Mouse (Mus musculus) hindbrain, embryonic 13.5 days (tissue): ENCODE data around the gene Tk2. TPM values are rescaled to one million over a fixed set of nuclear protein-coding genes. Genes with fewer than 3 reads are reported as not detected.

Experiments
- ATAC-seq: fragments of 200-750 bp; cut with Nextera tagmentation; 2 replicates; pipeline ENCODE4 v1.8.0; 2017; ENCODE audit warnings: moderate TSS enrichment; ENCODE audit not compliant: low FRiP score
- H3K27ac ChIP-seq: fragments of 300-500 bp; sonication (generic); 2 replicates; pipeline ENCODE4 v1.5.1; 2015; ENCODE audit warnings: inconsistent platforms, mild to moderate bottlenecking, moderate library complexity
- H3K27me3 ChIP-seq: fragments of 300-500 bp; sonication (generic); 2 replicates; pipeline ENCODE4 v1.6.1; 2015; ENCODE audit warnings: mild to moderate bottlenecking, inconsistent platforms
- H3K36me3 ChIP-seq: fragments of 300-500 bp; sonication (generic); 2 replicates; pipeline ENCODE4 v1.6.1; 2015; ENCODE audit warnings: mild to moderate bottlenecking, inconsistent platforms
- H3K4me1 ChIP-seq: fragments of 300-500 bp; sonication (generic); replicated peaks from 2 replicates; pipeline ENCODE4 v1.6.1; 2015; ENCODE audit warnings: inconsistent platforms
- H3K4me2 ChIP-seq: fragments of 300-500 bp; sonication (generic); 2 replicates; pipeline ENCODE4 v1.6.1; 2015; ENCODE audit warnings: inconsistent platforms, mild to moderate bottlenecking, moderate library complexity
- H3K4me3 ChIP-seq: fragments of 300-500 bp; sonication (generic); 2 replicates; pipeline ENCODE4 v1.5.1; 2015; ENCODE audit warnings: mild to moderate bottlenecking, inconsistent platforms
- H3K9ac ChIP-seq: fragments of 300-500 bp; sonication (generic); 2 replicates; pipeline ENCODE4 v1.6.1; 2015; ENCODE audit warnings: mild to moderate bottlenecking, inconsistent platforms
- H3K9me3 ChIP-seq: fragments of 300-500 bp; sonication (generic); 2 replicates; pipeline ENCODE4 v1.6.1; 2016; ENCODE audit warnings: inconsistent platforms
- WGBS: fragments of 180-500 bp; shearing (Covaris S2); methylation state at CpG from one replicate; pipeline ENCODE4 v1.1.7; 2015; 5-methylcytosine and 5-hydroxymethylcytosine counted together
- polyA plus RNA-seq: library from polyadenylated mRNA; unstranded; fragments of >200 nt; fragmentation: Nextera tagmentation; extraction: Ambion mirVana; gene quantifications from 2 replicates; pipeline ENCODE4 v1.2.1, GENCODE M21; 2015

Tk2 gene
- polyA plus RNA-seq, 1 experiment from 2014 or later: 45.7 TPM

DNA sequence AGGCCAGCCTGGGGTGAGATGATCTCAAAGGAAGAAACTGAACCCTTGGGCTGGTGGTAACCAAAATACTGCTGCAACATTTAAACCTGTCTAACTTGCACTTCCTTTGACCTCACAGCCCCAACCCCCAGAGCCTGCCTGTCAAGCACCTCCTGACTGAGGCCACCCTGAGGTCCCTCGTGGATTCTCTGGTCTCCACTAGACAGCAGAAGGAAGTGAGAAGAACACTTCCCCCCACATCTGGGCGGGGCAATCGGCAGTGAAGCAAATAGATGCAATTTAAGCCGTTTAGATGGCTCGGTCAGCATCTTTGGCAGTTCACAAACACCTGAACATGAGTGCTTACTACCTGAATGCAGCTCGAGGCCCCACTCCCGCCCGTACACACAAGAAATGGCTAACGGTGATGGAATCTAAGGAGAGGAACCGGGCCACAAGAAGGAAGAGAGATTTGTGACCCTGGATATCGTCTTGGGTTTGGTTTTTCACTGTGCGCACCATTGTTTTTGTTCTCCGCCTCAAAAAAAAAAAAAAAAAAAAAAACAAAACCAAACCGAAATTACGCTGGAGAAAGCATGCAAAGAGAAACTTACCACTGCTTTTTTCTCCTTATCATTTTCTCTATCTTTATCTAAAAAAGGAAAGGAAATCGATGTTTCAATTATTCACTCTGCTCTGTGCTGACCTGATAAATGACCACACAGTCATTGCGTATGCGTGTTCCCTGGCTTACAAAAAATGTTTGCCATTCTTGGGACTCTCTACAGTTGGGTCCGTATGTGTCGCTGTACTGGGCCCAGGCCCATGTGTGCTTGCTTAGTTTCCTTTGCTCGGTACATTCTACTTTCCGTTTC is 1.1 kb downstream of the Tk2 start:
- Histone ChIP-seq H3K4me1 (peaks cover 26% of the 10 kb centered on the region), H3K27me3 (no peaks in the 10 kb centered on the region), H3K9me3 (no peaks in the 10 kb centered on the region), H3K9ac (peak overlapping the region; percentile 87), H3K27ac (0 out of 2 replicates have a peak overlapping the region, but pooled peaks have one; percentile 45), H3K4me2 (peak overlapping the region; percentile 91), H3K36me3 (peaks cover 31% of the 10 kb centered on the region), H3K4me3 (peak overlapping the region; percentile 80)
- ATAC-seq: no peak
- 75% methylated on average over 22 of the region's 22 CpGs for WGBS

DNA sequence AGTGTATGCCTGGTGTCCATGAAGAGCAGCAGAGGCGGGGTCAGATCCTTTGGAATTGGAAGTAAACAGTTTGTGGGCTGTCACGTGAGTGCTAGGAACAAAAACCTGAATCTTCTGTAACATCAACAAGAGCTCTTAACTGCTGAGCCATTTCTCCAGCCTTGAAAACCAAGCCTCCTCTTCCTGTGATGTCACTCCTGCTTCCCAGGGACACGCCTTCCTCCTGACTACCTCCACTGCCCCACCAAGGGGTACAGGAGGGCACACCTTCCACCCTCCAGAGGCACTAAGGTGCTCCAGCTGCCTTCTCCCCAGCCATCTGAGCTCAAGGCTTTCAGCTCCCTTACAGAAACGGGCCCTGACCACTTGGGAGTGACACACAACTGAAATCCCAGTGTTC is 1.7 kb downstream of the Tk2 start:
- Histone ChIP-seq H3K27me3 (no peaks in the 10 kb centered on the region), H3K9me3 (no peaks in the 10 kb centered on the region), H3K4me1 (peaks cover 24% of the 10 kb centered on the region), H3K36me3 (peaks cover 38% of the 10 kb centered on the region), H3K27ac (no peak overlapping the region), H3K4me2 (no peak overlapping the region), H3K4me3 (no peak overlapping the region), H3K9ac (peak overlapping the region; percentile 56)
- 88% methylated on average over 4 of the region's 4 CpGs for WGBS
- no peak for ATAC-seq

DNA sequence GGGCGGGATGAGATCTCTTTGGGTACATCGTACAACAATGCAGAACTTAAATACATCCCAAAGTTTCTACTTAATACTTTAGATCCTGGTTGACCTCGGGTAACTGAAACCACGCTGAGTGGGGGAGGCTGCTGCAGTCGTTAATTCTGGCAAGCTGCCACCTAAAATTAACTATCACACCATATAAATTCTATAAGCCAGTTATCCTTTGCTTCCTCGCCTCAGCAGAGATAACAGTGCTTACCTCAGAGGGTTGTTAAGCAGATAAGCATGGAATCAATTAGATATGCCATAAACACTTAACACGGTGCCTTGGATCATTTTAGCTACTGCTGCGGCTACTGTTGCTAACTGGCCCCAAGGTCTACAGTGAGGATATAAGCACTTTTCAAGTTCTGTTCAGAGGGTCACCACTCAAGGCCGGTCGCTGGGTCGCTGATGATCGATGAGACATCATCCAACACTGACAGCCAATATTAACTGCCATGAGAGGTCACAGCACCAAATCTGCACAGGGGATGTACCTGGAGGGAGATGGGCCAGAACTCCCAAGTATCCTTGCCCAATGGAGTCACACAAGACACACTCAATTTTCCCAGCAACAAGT is 6.2 kb downstream of the Tk2 start:
- Histone ChIP-seq H3K4me2 (no peak overlapping the region), H3K4me3 (no peak overlapping the region), H3K4me1 (peaks cover 7% of the 10 kb centered on the region), H3K27ac (no peak overlapping the region), H3K9me3 (no peaks in the 10 kb centered on the region), H3K9ac (no peak overlapping the region), H3K36me3 (peaks cover 82% of the 10 kb centered on the region), H3K27me3 (no peaks in the 10 kb centered on the region)
- ATAC-seq: no peak
- WGBS: 83% methylated on average over 12 of the region's 12 CpGs

DNA sequence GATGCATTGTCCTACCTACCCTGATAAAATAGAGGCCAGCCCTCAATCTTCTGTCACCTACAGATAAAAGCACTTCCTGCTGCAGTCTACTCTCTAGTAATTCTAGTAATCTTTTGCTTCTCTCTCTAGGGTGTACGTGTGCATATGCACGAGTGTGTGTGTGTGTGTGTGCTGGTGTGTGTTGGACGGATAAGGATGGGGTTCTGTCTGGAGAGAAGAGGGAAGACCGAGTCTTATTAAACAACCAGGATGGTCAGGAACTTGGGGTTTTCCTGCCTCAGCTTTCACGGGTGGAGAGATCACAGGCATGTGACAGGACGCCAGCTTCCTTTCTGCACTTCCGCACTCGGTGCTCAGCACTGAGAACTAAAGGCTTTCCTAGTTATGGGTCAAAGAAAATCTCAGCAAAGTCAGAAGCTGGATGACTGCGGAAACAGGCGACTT is 8.9 kb downstream of the Tk2 start:
- H3K4me3 ChIP-seq: no peak overlapping the region
- H3K4me1 ChIP-seq: no peaks in the 10 kb centered on the region
- H3K9ac ChIP-seq: no peak overlapping the region
- 89% methylated on average over 10 of the region's 10 CpGs for WGBS
- no peak for ATAC-seq
- H3K9me3 ChIP-seq: no peaks in the 10 kb centered on the region
- no peaks in the 10 kb centered on the region for H3K27me3 ChIP-seq
- H3K4me2 ChIP-seq: no peak overlapping the region
- no peak overlapping the region for H3K27ac ChIP-seq
- peaks cover 99% of the 10 kb centered on the region for H3K36me3 ChIP-seq

DNA sequence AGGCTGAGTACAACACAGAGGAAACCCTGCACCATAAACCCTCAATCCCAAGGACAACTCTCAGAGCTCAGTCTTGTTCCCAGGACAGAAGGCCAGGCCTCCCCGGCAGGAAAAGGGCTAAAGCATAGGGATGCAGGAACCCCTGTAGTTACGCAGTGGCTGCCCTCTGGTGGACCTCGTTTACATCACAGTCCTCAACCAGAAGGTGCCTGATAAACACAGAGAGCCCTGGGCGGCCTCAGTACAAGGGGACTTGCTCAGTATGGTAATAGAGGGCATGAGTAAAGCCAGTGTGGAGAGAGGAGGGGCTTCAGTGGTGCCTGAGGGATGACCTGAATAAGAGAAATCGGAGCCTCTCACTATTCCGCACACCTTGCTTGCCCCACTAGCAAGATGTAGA is 13.8 kb downstream of the Tk2 start:
- no peak for ATAC-seq
- Histone ChIP-seq H3K4me3 (no peak overlapping the region), H3K36me3 (peaks cover 100% of the 10 kb centered on the region), H3K9me3 (no peaks in the 10 kb centered on the region), H3K27ac (no peak overlapping the region), H3K27me3 (no peaks in the 10 kb centered on the region), H3K4me2 (no peak overlapping the region), H3K9ac (no peak overlapping the region), H3K4me1 (no peaks in the 10 kb centered on the region)
- 44% methylated on average over 6 of the region's 6 CpGs for WGBS

DNA sequence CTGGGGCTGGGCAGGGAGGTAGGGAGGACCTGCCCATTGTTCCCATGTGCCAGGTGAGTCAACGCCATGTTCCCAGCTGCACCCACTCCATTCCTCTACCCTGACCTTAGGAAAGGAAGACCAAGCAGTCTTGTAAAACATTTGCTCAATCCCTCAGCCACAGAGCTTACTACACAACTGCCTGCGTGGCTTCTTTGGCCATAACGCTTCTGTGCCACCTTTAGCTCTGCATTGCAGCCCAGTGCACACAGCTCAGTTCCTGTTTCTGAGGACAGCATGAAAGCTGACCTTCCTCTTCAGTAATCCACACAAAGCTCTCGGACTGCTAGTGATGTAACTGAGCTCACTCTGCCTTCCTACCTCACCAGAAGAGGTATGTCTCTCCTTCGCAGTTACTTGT is 15.4 kb downstream of the Tk2 start:
- no peak overlapping the region for H3K27ac ChIP-seq
- no peaks in the 10 kb centered on the region for H3K4me1 ChIP-seq
- no peaks in the 10 kb centered on the region for H3K27me3 ChIP-seq
- ATAC-seq: no peak
- no peak overlapping the region for H3K9ac ChIP-seq
- H3K9me3 ChIP-seq: no peaks in the 10 kb centered on the region
- WGBS: 97% methylated on average over 5 of the region's 5 CpGs
- H3K4me2 ChIP-seq: no peak overlapping the region
- no peak overlapping the region for H3K4me3 ChIP-seq
- H3K36me3 ChIP-seq: peaks cover 100% of the 10 kb centered on the region

DNA sequence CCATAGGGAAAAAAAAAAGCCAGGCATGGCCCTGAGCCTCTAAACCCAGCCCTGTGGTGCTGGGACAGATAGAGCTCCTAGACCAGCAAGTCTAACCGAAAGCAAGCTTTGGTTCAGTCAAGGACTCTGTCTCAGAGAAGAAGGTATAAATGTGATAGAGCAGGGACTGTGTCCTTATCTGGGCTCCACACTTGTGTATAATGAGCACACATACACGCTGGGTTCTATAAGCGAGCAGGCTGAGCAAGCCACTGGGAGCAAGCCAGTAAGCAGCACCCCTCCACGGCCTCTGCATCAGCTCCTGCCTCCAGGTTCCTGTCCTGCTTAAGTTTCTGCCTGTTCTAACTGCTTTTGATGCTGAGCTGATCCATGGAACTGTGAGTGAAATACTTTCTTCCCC is 16.3 kb downstream of the Tk2 start:
- Histone ChIP-seq H3K4me3 (no peak overlapping the region), H3K9me3 (no peaks in the 10 kb centered on the region), H3K27me3 (no peaks in the 10 kb centered on the region), H3K4me2 (no peak overlapping the region), H3K4me1 (no peaks in the 10 kb centered on the region), H3K9ac (no peak overlapping the region), H3K36me3 (peaks cover 100% of the 10 kb centered on the region), H3K27ac (no peak overlapping the region)
- over 99% methylated on average over 4 of the region's 4 CpGs for WGBS
- no peak for ATAC-seq

DNA sequence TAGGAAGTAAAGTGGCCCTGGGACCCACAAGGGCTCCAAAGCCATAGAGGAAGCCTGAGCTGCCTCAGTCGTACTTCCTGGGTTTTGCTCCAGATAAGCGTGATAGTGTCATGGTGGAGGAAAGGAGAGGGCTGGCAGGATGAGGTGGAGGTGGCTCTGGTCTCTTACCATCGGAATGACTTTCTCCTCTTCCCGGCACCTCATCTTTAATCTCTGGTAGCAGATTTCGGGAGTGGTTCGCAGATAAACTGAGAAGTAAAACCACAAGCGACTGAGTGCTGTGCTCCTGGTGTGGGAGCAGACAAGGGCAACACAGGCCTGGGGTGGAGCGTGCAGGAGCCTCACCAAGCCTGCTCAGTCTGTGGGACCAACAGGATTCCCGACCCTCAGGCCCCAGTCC is 18.0 kb downstream of the Tk2 start:
- 93% methylated on average over 9 of the region's 9 CpGs for WGBS
- no peak overlapping the region for H3K4me2 ChIP-seq
- no peaks in the 10 kb centered on the region for H3K4me1 ChIP-seq
- H3K9ac ChIP-seq: no peak overlapping the region
- no peak overlapping the region for H3K4me3 ChIP-seq
- no peak overlapping the region for H3K27ac ChIP-seq
- ATAC-seq: no peak
- peaks cover 100% of the 10 kb centered on the region for H3K36me3 ChIP-seq
- H3K27me3 ChIP-seq: no peaks in the 10 kb centered on the region
- no peaks in the 10 kb centered on the region for H3K9me3 ChIP-seq

DNA sequence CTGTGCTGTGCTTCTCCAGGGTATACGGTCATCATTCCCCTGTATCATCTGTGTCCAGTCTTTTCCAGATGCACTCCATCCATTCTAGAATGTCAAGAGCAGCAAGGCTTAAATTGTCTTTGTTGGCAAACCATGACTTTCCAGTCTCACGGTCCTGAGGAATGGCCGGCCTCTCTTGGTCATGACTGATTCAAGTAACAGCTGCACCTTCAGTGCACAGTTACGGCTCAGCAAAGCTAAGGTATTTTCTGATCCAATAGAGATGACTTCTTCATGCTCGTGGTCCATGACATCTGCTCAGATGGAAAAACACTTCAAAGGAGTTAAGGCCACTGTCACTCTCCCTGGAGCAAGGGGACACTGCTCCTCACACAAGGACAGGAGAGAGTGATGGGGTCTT is 21.3 kb downstream of the Tk2 start:
- Histone ChIP-seq H3K9me3 (peaks cover 7% of the 10 kb centered on the region), H3K4me1 (no peaks in the 10 kb centered on the region), H3K27ac (no peak overlapping the region), H3K27me3 (no peaks in the 10 kb centered on the region), H3K4me2 (no peak overlapping the region), H3K36me3 (peaks cover 94% of the 10 kb centered on the region), H3K9ac (no peak overlapping the region), H3K4me3 (no peak overlapping the region)
- 93% methylated on average over 5 of the region's 5 CpGs for WGBS
- ATAC-seq: no peak

DNA sequence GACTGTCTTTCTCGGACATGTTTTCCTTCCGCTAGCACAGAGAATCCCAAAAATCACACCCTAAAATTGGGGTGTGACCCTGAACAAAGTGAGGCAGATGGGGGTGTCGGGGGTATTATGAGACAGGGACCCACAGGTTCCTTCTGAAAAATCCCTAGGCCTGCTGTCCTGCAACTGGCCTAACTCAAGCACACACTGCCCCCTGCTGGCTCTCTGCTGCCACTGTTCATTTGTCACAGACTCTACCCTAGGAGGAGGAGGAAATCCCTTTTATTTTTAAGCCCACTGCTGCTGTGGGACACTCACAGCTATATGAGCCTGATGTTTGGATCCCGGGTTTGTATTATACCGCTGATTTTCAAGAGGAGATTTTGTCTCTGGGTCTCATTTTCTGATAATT is 28.6 kb downstream of the Tk2 start:
- 0 out of 2 replicates have a peak, but pooled peaks cover 6% of the 10 kb centered on the region for H3K27me3 ChIP-seq
- H3K4me1 ChIP-seq: peaks cover 5% of the 10 kb centered on the region; the same call in 1 of the 2 replicates
- WGBS: 44% methylated on average over 5 of the region's 5 CpGs

DNA sequence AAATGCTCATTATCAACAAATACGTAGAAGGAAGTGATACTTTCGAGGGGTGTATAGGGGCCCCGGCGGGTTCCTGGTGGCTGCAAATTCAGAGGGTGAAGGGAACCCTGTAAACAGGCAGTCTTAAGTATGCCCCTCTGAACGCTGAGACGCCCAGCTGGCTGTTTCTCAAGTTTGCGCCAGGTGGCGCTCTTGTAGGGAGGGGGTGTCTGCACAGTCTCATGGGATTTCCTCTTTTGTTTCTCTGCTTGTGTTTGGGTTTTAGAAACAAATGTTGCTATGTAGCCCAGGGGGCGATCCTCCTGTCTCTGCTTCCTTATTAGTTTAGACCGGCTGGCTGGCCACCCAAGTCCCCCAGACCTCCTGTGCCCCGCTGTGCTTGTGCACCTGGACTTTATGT is 29.3 kb downstream of the Tk2 start:
- Histone ChIP-seq H3K9ac (no peak overlapping the region), H3K4me1 (peaks cover 5% of the 10 kb centered on the region; the same call in 1 of the 2 replicates)
- WGBS: 31% methylated on average over 11 of the region's 11 CpGs

More for the DNA sequence above, 28.6 kb downstream of the Tk2 start:
- Histone ChIP-seq H3K9me3 (peaks cover 7% of the 10 kb centered on the region), H3K27ac (no peak overlapping the region), H3K4me3 (no peak overlapping the region), H3K4me2 (no peak overlapping the region), H3K9ac (no peak overlapping the region), H3K36me3 (peaks cover 21% of the 10 kb centered on the region)
- peak; percentile 67 for ATAC-seq

DNA sequence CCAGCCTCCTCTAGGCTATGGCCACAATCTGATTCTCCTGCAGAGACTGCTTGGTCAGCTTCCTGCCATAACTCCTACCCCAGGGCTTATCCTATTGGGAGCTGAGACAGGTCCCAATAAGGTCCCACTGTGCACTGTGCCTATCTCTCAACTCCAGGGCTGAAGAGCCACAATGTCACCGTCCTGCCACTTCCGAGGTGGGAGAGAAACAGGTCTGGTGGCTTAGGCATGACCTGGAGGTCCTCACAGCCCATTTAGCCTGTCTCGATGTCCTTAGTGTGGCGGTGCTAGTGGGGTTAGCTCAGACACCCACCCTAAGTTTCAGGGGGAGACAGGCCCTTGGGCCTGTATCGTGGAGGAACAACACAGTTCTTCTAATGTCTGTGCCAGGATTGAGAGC is 30.8 kb downstream of the Tk2 start:
- peaks cover 5% of the 10 kb centered on the region; the same call in 1 of the 2 replicates for H3K4me1 ChIP-seq
- WGBS: 92% methylated on average over 5 of the region's 5 CpGs
- 0 out of 2 replicates have a peak, but pooled peaks cover 12% of the 10 kb centered on the region for H3K27me3 ChIP-seq
- no peak overlapping the region for H3K27ac ChIP-seq
- H3K9ac ChIP-seq: no peak overlapping the region
- ATAC-seq: no peak
- no peaks in the 10 kb centered on the region for H3K9me3 ChIP-seq
- H3K36me3 ChIP-seq: no peaks in the 10 kb centered on the region; the same call in 1 of the 2 replicates
- no peak overlapping the region for H3K4me2 ChIP-seq
- no peak overlapping the region for H3K4me3 ChIP-seq

More for the DNA sequence above, 29.3 kb downstream of the Tk2 start:
- 0 out of 2 replicates have a peak, but pooled peaks cover under 1% of the 10 kb centered on the region for H3K9me3 ChIP-seq
- H3K4me3 ChIP-seq: no peak overlapping the region
- no peak for ATAC-seq
- no peak overlapping the region for H3K4me2 ChIP-seq
- H3K27ac ChIP-seq: no peak overlapping the region
- H3K27me3 ChIP-seq: 0 out of 2 replicates have a peak, but pooled peaks cover 6% of the 10 kb centered on the region
- peaks cover 14% of the 10 kb centered on the region for H3K36me3 ChIP-seq
